Mouse (Mus musculus) bone marrow, adult 2 months (tissue): Measurements from ENCODE around the gene Fat1. TPM values are rescaled to one million over a fixed set of nuclear protein-coding genes. Genes with fewer than 3 reads are reported as not detected.

Source experiments
- H3K27ac ChIP-seq: fragments of 200-500 bp; 2 replicates; pipeline ENCODE4 v1.5.1; 2012; ENCODE audit warnings: low read depth, mild to moderate bottlenecking, control low read depth, inconsistent platforms, low read length; ENCODE audit not compliant: control insufficient read depth, poor library complexity, insufficient read depth
- H3K4me1 ChIP-seq: fragments of 200-500 bp; 2 replicates; pipeline ENCODE4 v1.6.1; 2011; ENCODE audit warnings: low read length; ENCODE audit not compliant: control insufficient read depth, insufficient read depth
- H3K4me3 ChIP-seq: fragments of 200-500 bp; replicated peaks from 2 replicates; pipeline ENCODE3; 2011; ENCODE audit warnings: mild to moderate bottlenecking, low read depth, low read length, control low read depth; ENCODE audit not compliant: control insufficient read depth
- CTCF ChIP-seq: fragments of 200-500 bp; IDR thresholded peaks from 2 replicates; pipeline ENCODE4 v1.5.1; 2011; ENCODE audit warnings: low read length, control low read depth; ENCODE audit not compliant: control insufficient read depth, insufficient read depth
- POLR2A ChIP-seq: fragments of 200-500 bp; IDR thresholded peaks from 2 replicates; pipeline ENCODE4 v1.6.1; 2011; ENCODE audit warnings: low read depth, mild to moderate bottlenecking, control low read depth, low read length, borderline replicate concordance; ENCODE audit not compliant: control insufficient read depth
- WGBS: fragments of 180-500 bp; shearing (Covaris S2); methylation state at CpG from one replicate; pipeline ENCODE4 v1.1.7; 2018; 5-methylcytosine and 5-hydroxymethylcytosine counted together
- polyA plus RNA-seq: library from polyadenylated mRNA; stranded (reverse); fragments of >200 nt; gene quantifications from 2 replicates; pipeline ENCODE4 v1.2.4, GENCODE M21; 2011; ENCODE audit warnings: low replicate concordance; ENCODE audit not compliant: missing spikeins, insufficient read depth, insufficient read length

Fat1 gene
- polyA plus RNA-seq, 1 experiment: 5.9 TPM

DNA sequence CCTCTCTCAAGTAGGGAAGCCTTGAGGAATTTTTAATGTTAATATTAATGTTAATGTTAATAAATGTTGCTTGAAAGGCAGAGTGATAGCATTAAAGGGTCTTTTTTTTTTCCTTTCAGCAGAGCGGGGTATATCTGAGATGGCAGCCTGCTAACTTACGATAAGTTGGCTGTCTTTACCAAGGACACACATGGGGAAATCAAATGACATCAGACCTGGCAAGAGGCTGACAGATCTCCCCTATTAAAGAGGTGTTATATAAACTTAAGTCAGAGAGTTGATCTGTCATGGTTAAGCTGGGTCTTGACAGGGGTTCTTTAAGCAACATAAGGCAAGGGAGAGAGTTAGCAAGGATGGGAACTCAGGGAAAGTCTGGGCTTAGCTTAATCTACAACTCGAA, 145.6 kb downstream of the Fat1 start:
- H3K4me1 ChIP-seq: no peaks in the 10 kb centered on the region
- TF ChIP-seq POLR2A: no peak
- no peak for TF ChIP-seq CTCF
- H3K27ac ChIP-seq: no peak overlapping the region
- 80% methylated on average over 3 of the region's 3 CpGs for WGBS
- H3K4me3 ChIP-seq: no peak overlapping the region

DNA sequence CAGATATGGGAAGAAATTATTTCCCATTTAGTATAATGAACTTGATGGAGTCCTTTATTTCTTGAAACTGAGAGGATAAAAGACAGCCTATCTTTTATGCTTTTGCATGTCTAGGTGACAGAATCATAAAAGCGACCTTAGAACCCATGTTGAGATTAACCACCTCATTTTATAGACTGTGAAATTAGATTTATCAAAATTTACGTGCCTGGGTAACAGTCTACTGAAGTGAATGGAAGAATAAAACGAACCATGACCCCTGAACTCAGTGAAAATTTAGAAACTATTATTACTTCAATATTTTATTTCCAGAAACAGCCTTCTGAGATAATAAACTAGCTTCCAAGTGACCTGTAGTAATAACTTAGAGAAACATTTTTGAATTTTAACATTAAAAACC, 158.4 kb downstream of the Fat1 start:
- no peak overlapping the region for H3K27ac ChIP-seq
- H3K4me3 ChIP-seq: no peak overlapping the region
- H3K4me1 ChIP-seq: no peaks in the 10 kb centered on the region
- no peak for TF ChIP-seq CTCF
- TF ChIP-seq POLR2A: no peak
- 61% methylated on average over 3 of the region's 3 CpGs for WGBS

Other genes starting within 250 kb of the Fat1 start
- gene Mtnr1a, start 133.7 kb downstream of the Fat1 start, polyA plus RNA-seq: not detected in 2 replicates